Mouse (Mus musculus) limb, embryonic 11.5 days (tissue): ENCODE data around the gene Tubg2. TPM values are rescaled to one million over a fixed set of nuclear protein-coding genes. Genes with fewer than 3 reads are reported as not detected.
A peak's percentile ranks its signal among the peaks of the same experiment; 100 is the strongest.

Experiments used
- ATAC-seq: fragments of 200-750 bp; cut with Nextera tagmentation; 2 replicates; pipeline ENCODE4 v1.8.0; 2017; ENCODE audit warnings: low read depth; ENCODE audit not compliant: insufficient number of reproducible peaks, low FRiP score, low TSS enrichment
- DNase-seq: peaks from one replicate; pipeline ENCODE4 v3.0.0-alpha.2; 2015; ENCODE audit warnings: low spot score
- H3K27ac ChIP-seq: fragments of 300-500 bp; sonication (generic); replicated peaks from 2 replicates; pipeline ENCODE4 v1.5.1; 2014; ENCODE audit warnings: low read depth, mild to moderate bottlenecking, low read length
- H3K27me3 ChIP-seq: fragments of 300-500 bp; sonication (generic); 2 replicates; pipeline ENCODE4 v1.6.1; 2014; ENCODE audit warnings: mild to moderate bottlenecking, low read length, mixed read lengths; ENCODE audit not compliant: control insufficient read depth, insufficient read depth
- H3K36me3 ChIP-seq: fragments of 300-500 bp; sonication (generic); 2 replicates; pipeline ENCODE4 v1.6.1; 2014; ENCODE audit warnings: mild to moderate bottlenecking, low read length, moderate library complexity, mixed read lengths; ENCODE audit not compliant: control insufficient read depth, insufficient read depth
- H3K4me1 ChIP-seq: fragments of 300-500 bp; sonication (generic); 2 replicates; pipeline ENCODE4 v1.6.1; 2014; ENCODE audit warnings: low read length, mixed read lengths; ENCODE audit not compliant: control insufficient read depth, insufficient read depth
- H3K4me2 ChIP-seq: fragments of 300-500 bp; sonication (generic); 2 replicates; pipeline ENCODE4 v1.6.1; 2014; ENCODE audit warnings: low read depth, mild to moderate bottlenecking, moderate library complexity; ENCODE audit not compliant: severe bottlenecking
- H3K4me3 ChIP-seq: fragments of 300-500 bp; sonication (generic); 2 replicates; pipeline ENCODE4 v1.5.1; 2014; ENCODE audit warnings: low read depth, low read length
- H3K9ac ChIP-seq: fragments of 300-500 bp; sonication (generic); 2 replicates; pipeline ENCODE4 v1.6.1; 2014; ENCODE audit warnings: mild to moderate bottlenecking, low read length
- H3K9me3 ChIP-seq: fragments of 300-500 bp; sonication (generic); 2 replicates; pipeline ENCODE4 v1.6.1; 2016; ENCODE audit warnings: low read length; ENCODE audit not compliant: control insufficient read depth
- WGBS: fragments of 180-500 bp; shearing (Covaris S2); extraction: QIAGEN DNeasy Blood & Tissue Kit; methylation state at CpG from one replicate; pipeline ENCODE4 v1.1.7; 2014; 5-methylcytosine and 5-hydroxymethylcytosine counted together
- polyA plus RNA-seq: library from polyadenylated mRNA; unstranded; fragments of >200 nt; fragmentation: Nextera tagmentation; extraction: Ambion mirVana; gene quantifications from 2 replicates; pipeline ENCODE4 v1.2.1, GENCODE M21; 2014

The Tubg2 gene
- polyA plus RNA-seq, 1 experiment from 2014 or later: 5.0 TPM

GRCm38 (mm10) chr11:101131701-101132100 is 24.0 kb upstream of the Tubg2 start:
- DNase-seq: peak; percentile 50
- no peaks in the 10 kb centered on the region; the same call in 1 of the 2 replicates for H3K36me3 ChIP-seq
- H3K27ac ChIP-seq: no peak overlapping the region
- H3K27me3 ChIP-seq: no peaks in the 10 kb centered on the region
- H3K9ac ChIP-seq: no peak overlapping the region
- ATAC-seq: no peak
- H3K9me3 ChIP-seq: no peaks in the 10 kb centered on the region
- no peak overlapping the region for H3K4me2 ChIP-seq
- WGBS: 89% methylated on average over 6 of the region's 6 CpGs
- H3K4me3 ChIP-seq: no peak overlapping the region
- H3K4me1 ChIP-seq: no peaks in the 10 kb centered on the region

GRCm38 (mm10) chr11:101133037-101133436 is 22.7 kb upstream of the Tubg2 start:
- Histone ChIP-seq H3K9me3 (no peaks in the 10 kb centered on the region), H3K27me3 (no peaks in the 10 kb centered on the region), H3K27ac (no peak overlapping the region), H3K36me3 (no peaks in the 10 kb centered on the region), H3K4me3 (no peak overlapping the region), H3K4me2 (no peak overlapping the region), H3K4me1 (no peaks in the 10 kb centered on the region), H3K9ac (no peak overlapping the region)
- 78% methylated on average over 12 of the region's 12 CpGs for WGBS
- DNase-seq (no peak), ATAC-seq (no peak)

- Histone ChIP-seq H3K36me3 (no peaks in the 10 kb centered on the region), H3K27ac (no peak overlapping the region), H3K9me3 (no peaks in the 10 kb centered on the region), H3K27me3 (no peaks in the 10 kb centered on the region), H3K9ac (no peak overlapping the region), H3K4me2 (no peak overlapping the region), H3K4me3 (no peak overlapping the region), H3K4me1 (no peaks in the 10 kb centered on the region)
- 81% methylated on average over 13 of the region's 13 CpGs for WGBS
- ATAC-seq (no peak), DNase-seq (no peak)
Measured at GRCm38 (mm10) chr11:101134217-101134865, 21.4 kb upstream of the Tubg2 start.

- Histone ChIP-seq H3K9me3 (no peaks in the 10 kb centered on the region), H3K4me2 (no peak overlapping the region), H3K27me3 (no peaks in the 10 kb centered on the region), H3K4me1 (0 out of 2 replicates have a peak, but pooled peaks cover 2% of the 10 kb centered on the region), H3K9ac (no peak overlapping the region), H3K4me3 (no peak overlapping the region), H3K27ac (no peak overlapping the region), H3K36me3 (no peaks in the 10 kb centered on the region)
- no peak for DNase-seq
- no peak for ATAC-seq
- WGBS: 78% methylated on average over 7 of the region's 7 CpGs
Measured at GRCm38 (mm10) chr11:101137000-101137399, 18.7 kb upstream of the Tubg2 start.

- Histone ChIP-seq H3K9ac (no peak overlapping the region), H3K4me1 (0 out of 2 replicates have a peak, but pooled peaks cover 3% of the 10 kb centered on the region), H3K27me3 (no peaks in the 10 kb centered on the region), H3K27ac (no peak overlapping the region), H3K4me2 (peak overlapping the region; percentile 22; the same call in 1 of the 2 replicates), H3K4me3 (no peak overlapping the region), H3K9me3 (no peaks in the 10 kb centered on the region), H3K36me3 (no peaks in the 10 kb centered on the region)
- ATAC-seq (no peak), DNase-seq (peak; percentile 45)
- 19% methylated on average over 15 of the region's 15 CpGs for WGBS
Measured at GRCm38 (mm10) chr11:101138536-101139181, 17.0 kb upstream of the Tubg2 start.

- peak overlapping the region; percentile 20; the same call in 1 of the 2 replicates for H3K4me3 ChIP-seq
- ATAC-seq (no peak), DNase-seq (peak; percentile 42)
- H3K9me3 ChIP-seq: no peaks in the 10 kb centered on the region
- no peaks in the 10 kb centered on the region for H3K36me3 ChIP-seq
- no peak overlapping the region for H3K27ac ChIP-seq
- H3K4me1 ChIP-seq: 0 out of 2 replicates have a peak, but pooled peaks cover 7% of the 10 kb centered on the region
- peak overlapping the region; percentile 40 for H3K4me2 ChIP-seq
- WGBS: 37% methylated on average over 27 of the region's 27 CpGs
- no peaks in the 10 kb centered on the region for H3K27me3 ChIP-seq
- H3K9ac ChIP-seq: peak overlapping the region; percentile 43
Measured at GRCm38 (mm10) chr11:101140164-101140819, 15.4 kb upstream of the Tubg2 start.

- Histone ChIP-seq H3K4me3 (no peak overlapping the region), H3K36me3 (no peaks in the 10 kb centered on the region), H3K9ac (no peak overlapping the region), H3K4me2 (no peak overlapping the region), H3K27ac (no peak overlapping the region), H3K27me3 (no peaks in the 10 kb centered on the region), H3K4me1 (0 out of 2 replicates have a peak, but pooled peaks cover 7% of the 10 kb centered on the region), H3K9me3 (no peaks in the 10 kb centered on the region)
- DNase-seq (no peak), ATAC-seq (no peak)
- WGBS: 81% methylated on average over 8 of the region's 8 CpGs
Measured at GRCm38 (mm10) chr11:101141088-101141487, 14.6 kb upstream of the Tubg2 start.

- Histone ChIP-seq H3K9me3 (no peaks in the 10 kb centered on the region), H3K27me3 (no peaks in the 10 kb centered on the region), H3K27ac (no peak overlapping the region), H3K4me3 (no peak overlapping the region), H3K4me1 (0 out of 2 replicates have a peak, but pooled peaks cover 10% of the 10 kb centered on the region), H3K9ac (no peak overlapping the region), H3K36me3 (no peaks in the 10 kb centered on the region), H3K4me2 (no peak overlapping the region)
- DNase-seq (no peak), ATAC-seq (no peak)
- 86% methylated on average over 10 of the region's 10 CpGs for WGBS
Measured at GRCm38 (mm10) chr11:101142215-101142967, 13.3 kb upstream of the Tubg2 start.
